Mouse (Mus musculus) limb, embryonic 11.5 days (tissue): ENCODE measurements at regions not wholly inside any gene's neighbourhood (a gene's known extent, or its start where the extent isn't known, plus 50 kb on each side); places are given as distances from the start of the nearest gene placed in this dataset.
A peak's percentile ranks its signal among the peaks of the same experiment; 100 is the strongest.

Experiments
- ATAC-seq: fragments of 200-750 bp; cut with Nextera tagmentation; 2 replicates; pipeline ENCODE4 v1.8.0; 2017; ENCODE audit warnings: low read depth; ENCODE audit not compliant: insufficient number of reproducible peaks, low FRiP score, low TSS enrichment
- DNase-seq: peaks from one replicate; pipeline ENCODE4 v3.0.0-alpha.2; 2015; ENCODE audit warnings: low spot score
- H3K27ac ChIP-seq: fragments of 300-500 bp; sonication (generic); replicated peaks from 2 replicates; pipeline ENCODE4 v1.5.1; 2014; ENCODE audit warnings: low read depth, mild to moderate bottlenecking, low read length
- H3K27me3 ChIP-seq: fragments of 300-500 bp; sonication (generic); 2 replicates; pipeline ENCODE4 v1.6.1; 2014; ENCODE audit warnings: mild to moderate bottlenecking, low read length, mixed read lengths; ENCODE audit not compliant: control insufficient read depth, insufficient read depth
- H3K36me3 ChIP-seq: fragments of 300-500 bp; sonication (generic); 2 replicates; pipeline ENCODE4 v1.6.1; 2014; ENCODE audit warnings: mild to moderate bottlenecking, low read length, moderate library complexity, mixed read lengths; ENCODE audit not compliant: control insufficient read depth, insufficient read depth
- H3K4me1 ChIP-seq: fragments of 300-500 bp; sonication (generic); 2 replicates; pipeline ENCODE4 v1.6.1; 2014; ENCODE audit warnings: low read length, mixed read lengths; ENCODE audit not compliant: control insufficient read depth, insufficient read depth
- H3K4me2 ChIP-seq: fragments of 300-500 bp; sonication (generic); 2 replicates; pipeline ENCODE4 v1.6.1; 2014; ENCODE audit warnings: low read depth, mild to moderate bottlenecking, moderate library complexity; ENCODE audit not compliant: severe bottlenecking
- H3K4me3 ChIP-seq: fragments of 300-500 bp; sonication (generic); 2 replicates; pipeline ENCODE4 v1.5.1; 2014; ENCODE audit warnings: low read depth, low read length
- H3K9ac ChIP-seq: fragments of 300-500 bp; sonication (generic); 2 replicates; pipeline ENCODE4 v1.6.1; 2014; ENCODE audit warnings: mild to moderate bottlenecking, low read length
- H3K9me3 ChIP-seq: fragments of 300-500 bp; sonication (generic); 2 replicates; pipeline ENCODE4 v1.6.1; 2016; ENCODE audit warnings: low read length; ENCODE audit not compliant: control insufficient read depth
- WGBS: fragments of 180-500 bp; shearing (Covaris S2); extraction: QIAGEN DNeasy Blood & Tissue Kit; methylation state at CpG from one replicate; pipeline ENCODE4 v1.1.7; 2014; 5-methylcytosine and 5-hydroxymethylcytosine counted together

GRCm38 (mm10) chr1:14576263-14576662, 1516.9 kb downstream of the 4930444P10Rik start:
- Histone ChIP-seq H3K27me3 (peaks cover 14% of the 10 kb centered on the region), H3K9ac (no peak overlapping the region), H3K4me3 (no peak overlapping the region), H3K27ac (no peak overlapping the region), H3K4me1 (no peaks in the 10 kb centered on the region), H3K4me2 (no peak overlapping the region), H3K36me3 (no peaks in the 10 kb centered on the region), H3K9me3 (no peaks in the 10 kb centered on the region)
- DNase-seq (peak; percentile 15), ATAC-seq (no peak)
- WGBS = 95% methylated on average over 1 of the region's 1 CpGs

- Histone ChIP-seq H3K9me3 (no peaks in the 10 kb centered on the region), H3K4me3 (no peak overlapping the region), H3K4me2 (no peak overlapping the region), H3K27ac (no peak overlapping the region), H3K27me3 (peaks cover 16% of the 10 kb centered on the region), H3K9ac (no peak overlapping the region), H3K4me1 (peaks cover 4% of the 10 kb centered on the region; the same call in 1 of the 2 replicates), H3K36me3 (no peaks in the 10 kb centered on the region)
- ATAC-seq (0 out of 2 replicates have a peak, but pooled peaks have one; percentile 31), DNase-seq (peak; percentile 43)
- 20% methylated on average over 5 of the region's 5 CpGs for WGBS
Observed at GRCm38 (mm10) chr1:14570562-14570981, 1522.6 kb downstream of the 4930444P10Rik start.

GRCm38 (mm10) chr1:14570113-14570512, 1523.0 kb downstream of the 4930444P10Rik start:
- Histone ChIP-seq H3K9ac (no peak overlapping the region), H3K36me3 (no peaks in the 10 kb centered on the region), H3K4me1 (peaks cover 4% of the 10 kb centered on the region; the same call in 1 of the 2 replicates), H3K9me3 (no peaks in the 10 kb centered on the region), H3K4me2 (no peak overlapping the region), H3K27ac (no peak overlapping the region), H3K27me3 (peaks cover 14% of the 10 kb centered on the region), H3K4me3 (no peak overlapping the region)
- 28% methylated on average over 3 of the region's 3 CpGs for WGBS
- ATAC-seq (no peak; the same call in 1 of the 2 replicates), DNase-seq (peak; percentile 20)

- WGBS = 11% methylated on average over 4 of the region's 4 CpGs
- peak; percentile 55 for DNase-seq
- Histone ChIP-seq H3K9ac (no peak overlapping the region), H3K4me2 (no peak overlapping the region), H3K9me3 (no peaks in the 10 kb centered on the region), H3K27ac (no peak overlapping the region), H3K4me3 (no peak overlapping the region), H3K27me3 (peaks cover 15% of the 10 kb centered on the region), H3K4me1 (peaks cover 4% of the 10 kb centered on the region; the same call in 1 of the 2 replicates), H3K36me3 (no peaks in the 10 kb centered on the region)
- 0 out of 2 replicates have a peak, but pooled peaks have one; percentile 9 for ATAC-seq
Observed at GRCm38 (mm10) chr1:14567006-14567405, 1526.1 kb downstream of the 4930444P10Rik start.

GRCm38 (mm10) chr1:14566386-14566785, 1526.7 kb downstream of the 4930444P10Rik start:
- Histone ChIP-seq H3K9me3 (no peaks in the 10 kb centered on the region), H3K4me2 (no peak overlapping the region), H3K9ac (no peak overlapping the region), H3K27me3 (peaks cover 15% of the 10 kb centered on the region), H3K4me3 (no peak overlapping the region), H3K4me1 (peaks cover 4% of the 10 kb centered on the region; the same call in 1 of the 2 replicates), H3K27ac (no peak overlapping the region), H3K36me3 (no peaks in the 10 kb centered on the region)
- no peak for ATAC-seq
- 46% methylated on average over 1 of the region's 1 CpGs for WGBS
- DNase-seq = peak; percentile 20
